In genomic region chr11:104537945-104538555, GRCm38 (mm10) we compare ENCODE assay signal across 28 mouse cellular contexts. TPM values are rescaled to one million over a fixed set of nuclear protein-coding genes. Genes with fewer than 3 reads are reported as not detected.
DNase-seq lines count a peak whose midpoint lies in the region; ATAC-seq and TF ChIP-seq lines count a peak whose summit lies in the region.
"Had no signal": no experiment of that assay in that cellular context is flagged by ENCODE, and none has a peak within 500 bp of the region (broad histone marks: within the 10 kb centered on the region; RNA-seq: fewer than 3 reads in every experiment).

No protein-coding gene starts in this region.

- TF ChIP-seq CTCF in liver, embryonic 14.5 days (IDR thresholded peaks at IDR 0.05; ENCODE audit: low read depth), result no peak
- TF ChIP-seq CTCF in liver, postnatal 0 days (IDR thresholded peaks at IDR 0.05; ENCODE audit: low read depth), result no peak

- H3K9me3 ChIP-seq in liver, embryonic 11.5 days (ENCODE audit: control insufficient read depth, low read length), result no peaks in the 10 kb centered on the region
- no peaks in the 10 kb centered on the region for H3K9me3 ChIP-seq in liver, embryonic 14.5 days (ENCODE audit: control insufficient read depth, low read length)
- no peaks in the 10 kb centered on the region for H3K9me3 ChIP-seq in liver, postnatal 0 days (ENCODE audit: low read length)
- no peaks in the 10 kb centered on the region for H3K9me3 ChIP-seq in midbrain, embryonic 15.5 days
- H3K9me3 ChIP-seq: embryonic facial prominence, embryonic 12.5 days; embryonic facial prominence, embryonic 15.5 days; forebrain, embryonic 12.5 days; forebrain, embryonic 15.5 days; heart, embryonic 10.5 days; heart, embryonic 13.5 days had no signal

- peaks cover 7% of the 10 kb centered on the region for H3K36me3 ChIP-seq in liver, embryonic 11.5 days (ENCODE audit: control insufficient read depth, insufficient read depth, low read length)
- peaks cover 24% of the 10 kb centered on the region for H3K36me3 ChIP-seq in liver, embryonic 14.5 days (replicated peaks; ENCODE audit: control insufficient read depth, insufficient read depth, low read depth)
- H3K36me3 ChIP-seq in liver, postnatal 0 days (replicated peaks; ENCODE audit: insufficient read depth, low read length), result peaks cover 33% of the 10 kb centered on the region
- H3K36me3 ChIP-seq in midbrain, embryonic 15.5 days (replicated peaks), result peaks cover 14% of the 10 kb centered on the region

- no peak overlapping the region for H3K4me3 ChIP-seq in liver, embryonic 11.5 days (ENCODE audit: low read depth, low read length)
- H3K4me3 ChIP-seq in liver, embryonic 14.5 days (ENCODE audit: insufficient read depth in 1 of 2, low read depth in 2 of 2, low read length in 2 of 2), result no peak overlapping the region
- no peak overlapping the region for H3K4me3 ChIP-seq in liver, postnatal 0 days (ENCODE audit: low read depth, low read length)
- no peak overlapping the region for H3K4me3 ChIP-seq in midbrain, embryonic 15.5 days
- H3K4me3 ChIP-seq: embryonic facial prominence, embryonic 12.5 days; embryonic facial prominence, embryonic 15.5 days; forebrain, embryonic 12.5 days; forebrain, embryonic 15.5 days; gastrocnemius, adult 2 months; heart, adult 2 months; heart, embryonic 10.5 days; heart, embryonic 13.5 days had no signal

- peak overlapping the region; percentile 19; the same call in 1 of the 2 replicates for H3K4me2 ChIP-seq in liver, embryonic 11.5 days
- peak overlapping the region; percentile 31; the same call in 1 of the 2 replicates for H3K4me2 ChIP-seq in liver, embryonic 14.5 days (ENCODE audit: low read depth)
- no peak overlapping the region for H3K4me2 ChIP-seq in liver, postnatal 0 days (ENCODE audit: low read depth, low read length)
- no peak overlapping the region for H3K4me2 ChIP-seq in midbrain, embryonic 15.5 days
- H3K4me2 ChIP-seq: embryonic facial prominence, embryonic 12.5 days; embryonic facial prominence, embryonic 15.5 days; forebrain, embryonic 12.5 days; forebrain, embryonic 15.5 days; heart, embryonic 13.5 days; hindbrain, embryonic 14.5 days had no signal

- no peak overlapping the region for H3K9ac ChIP-seq in liver, embryonic 11.5 days (ENCODE audit: low read depth, low read length)
- H3K9ac ChIP-seq in liver, embryonic 14.5 days (replicated peaks), result no peak overlapping the region
- no peak overlapping the region for H3K9ac ChIP-seq in liver, postnatal 0 days (replicated peaks)
- H3K9ac ChIP-seq in midbrain, embryonic 15.5 days, result no peak overlapping the region
- H3K9ac ChIP-seq: embryonic facial prominence, embryonic 12.5 days; embryonic facial prominence, embryonic 15.5 days; forebrain, embryonic 12.5 days; forebrain, embryonic 15.5 days; heart, embryonic 13.5 days; hindbrain, embryonic 14.5 days had no signal

- peaks cover 23% of the 10 kb centered on the region for H3K4me1 ChIP-seq in liver, embryonic 11.5 days (replicated peaks; ENCODE audit: control insufficient read depth, insufficient read depth, low read length)
- H3K4me1 ChIP-seq in liver, embryonic 14.5 days (replicated peaks; ENCODE audit: control insufficient read depth in 2 of 2, insufficient read depth in 2 of 2, low read length in 1 of 2), result peaks cover 7 to 26% of the 10 kb centered on the region in 2 experiments
- H3K4me1 ChIP-seq in liver, postnatal 0 days (ENCODE audit: insufficient read depth), result peaks cover 3% of the 10 kb centered on the region
- no peaks in the 10 kb centered on the region for H3K4me1 ChIP-seq in midbrain, embryonic 15.5 days
- H3K4me1 ChIP-seq: embryonic facial prominence, embryonic 12.5 days; embryonic facial prominence, embryonic 15.5 days; forebrain, embryonic 12.5 days; forebrain, embryonic 15.5 days had no signal

- no peak for DNase-seq in liver, embryonic 11.5 days (ENCODE audit: low spot score)
- DNase-seq in liver, result no peak
- peak in 1 of 3 experiments; percentile 19 for DNase-seq in liver, embryonic 14.5 days (ENCODE audit: low read depth in 3 of 3, low spot score in 3 of 3)
- no peak for DNase-seq in liver, postnatal 0 days
- no peak for DNase-seq in heart, adult 11 months
- DNase-seq in spleen, postnatal 4 days (ENCODE audit: low spot score in 2 of 2), result no peak
- DNase-seq: adrenal gland, postnatal 10 days; adrenal gland, postnatal 36 days; cerebellum, adult 11 months; cerebellum, adult 2 months; cerebellum, adult 9-11 months; cerebellum, postnatal 25 days; gastrocnemius, adult 2 months; gastrocnemius, postnatal 25 days; heart, adult 2 months; heart, postnatal 14 days; heart, postnatal 4 days had no signal

- H3K27me3 ChIP-seq in liver, embryonic 11.5 days (replicated peaks; ENCODE audit: control insufficient read depth, insufficient read depth, low read length), result no peaks in the 10 kb centered on the region
- no peaks in the 10 kb centered on the region for H3K27me3 ChIP-seq in liver, embryonic 14.5 days (ENCODE audit: control insufficient read depth, insufficient read depth, low read length)
- no peaks in the 10 kb centered on the region for H3K27me3 ChIP-seq in liver, postnatal 0 days (ENCODE audit: insufficient read depth, low read length)
- no peaks in the 10 kb centered on the region for H3K27me3 ChIP-seq in midbrain, embryonic 15.5 days (replicated peaks)
- H3K27me3 ChIP-seq: embryonic facial prominence, embryonic 12.5 days; embryonic facial prominence, embryonic 15.5 days; forebrain, embryonic 12.5 days; forebrain, embryonic 15.5 days; heart, embryonic 13.5 days; Patski had no signal

- ATAC-seq in liver, embryonic 11.5 days (replicated peaks; ENCODE audit: low FRiP score), result peak; percentile 67
- peak; percentile 64; the same call in 1 of the 2 replicates for ATAC-seq in liver, embryonic 14.5 days (ENCODE audit: insufficient read depth)
- no peak for ATAC-seq in liver, postnatal 0 days
- ATAC-seq in midbrain, embryonic 15.5 days (replicated peaks), result no peak
- no peak for ATAC-seq in cerebellum, adult (ENCODE audit: insufficient number of reproducible peaks, low FRiP score, low TSS enrichment)
- ATAC-seq: forebrain, embryonic 15.5 days; hindbrain, postnatal 0 days; Patski had no signal

- WGBS in liver, embryonic 11.5 days, result 68% methylated on average over 2 of the region's 2 CpGs
- WGBS in liver, embryonic 14.5 days (ENCODE audit: insufficient replicate concordance), result 15% methylated on average over 2 of the region's 2 CpGs
- 56% methylated on average over 2 of the region's 2 CpGs for WGBS in liver, postnatal 0 days (ENCODE audit: insufficient replicate concordance)
- 99% methylated on average over 2 of the region's 2 CpGs for WGBS in midbrain, embryonic 15.5 days

- no peak overlapping the region; the same call in 1 of the 2 replicates for H3K27ac ChIP-seq in liver, embryonic 11.5 days (ENCODE audit: low read depth, low read length)
- H3K27ac ChIP-seq in liver, embryonic 14.5 days, result no peak overlapping the region
- no peak overlapping the region for H3K27ac ChIP-seq in liver, postnatal 0 days (ENCODE audit: low read depth)
- no peak overlapping the region for H3K27ac ChIP-seq in midbrain, embryonic 15.5 days
- H3K27ac ChIP-seq: embryonic facial prominence, embryonic 12.5 days; embryonic facial prominence, embryonic 15.5 days; forebrain, embryonic 12.5 days; forebrain, embryonic 15.5 days; gastrocnemius, adult 2 months; heart, adult 2 months; heart, embryonic 10.5 days; heart, embryonic 13.5 days; hindbrain, embryonic 14.5 days; hindbrain, postnatal 0 days had no signal

- TF ChIP-seq EP300 in liver, embryonic 14.5 days (IDR thresholded peaks at IDR 0.05; ENCODE audit: low read depth), result peak; percentile 72
- TF ChIP-seq EP300 in liver, postnatal 0 days (IDR thresholded peaks at IDR 0.05; ENCODE audit: low read depth), result peak; percentile 52; the same call in 1 of the 2 replicates

RNA-seq across cellular contexts. Expression of gene Cdc27, which starts 12.4 kb away (rescaled TPM):
- polyA plus RNA-seq in liver, embryonic 11.5 days (2014; fragmentation: Nextera tagmentation; extraction: Ambion mirVana), result 41.6 and 45.9 TPM in 2 replicates
- 8.1 and 12.1 TPM in 2 replicates for polyA plus RNA-seq in liver, embryonic 14.5 days (2012; rRNA removed)
- 20.0 and 23.8 TPM in 2 replicates for polyA plus RNA-seq in liver, embryonic 14.5 days (2014; fragmentation: Nextera tagmentation; extraction: Ambion mirVana)
- 12.3 and 13.8 TPM in 2 replicates for polyA plus RNA-seq in liver, postnatal 0 days (2015; fragmentation: Nextera tagmentation; extraction: Ambion mirVana)
- 34.7 and 41.4 TPM in 2 replicates for polyA plus RNA-seq in midbrain, embryonic 15.5 days (2015; fragmentation: Nextera tagmentation; extraction: Ambion mirVana)

RNA-seq across cellular contexts. Expression of gene Myl4, which starts 12.4 kb away (rescaled TPM):
- polyA plus RNA-seq in liver, embryonic 11.5 days (2014; fragmentation: Nextera tagmentation; extraction: Ambion mirVana), result 11.9 and 30.4 TPM in 2 replicates
- 0.45 and 0.50 TPM in 2 replicates for polyA plus RNA-seq in liver, embryonic 14.5 days (2012; rRNA removed)
- 0.51 and 0.63 TPM in 2 replicates for polyA plus RNA-seq in liver, embryonic 14.5 days (2014; fragmentation: Nextera tagmentation; extraction: Ambion mirVana)
- 8.1 and 8.3 TPM in 2 replicates for polyA plus RNA-seq in liver, postnatal 0 days (2015; fragmentation: Nextera tagmentation; extraction: Ambion mirVana)
- 2.6 and 6.2 TPM in 2 replicates for polyA plus RNA-seq in midbrain, embryonic 15.5 days (2015; fragmentation: Nextera tagmentation; extraction: Ambion mirVana)

Comparison
In these comparisons a context has a peak if more than half of its experiments do, and no peak if none do; other contexts are left out.
1. ATAC-seq: peak in liver, embryonic 11.5 days (single experiment) and liver, embryonic 14.5 days (single experiment); none in liver, postnatal 0 days (single experiment), midbrain, embryonic 15.5 days (single experiment) and cerebellum, adult (single experiment).
2. H3K4me2 ChIP-seq: peak in liver, embryonic 11.5 days (single experiment) and liver, embryonic 14.5 days (single experiment); none in liver, postnatal 0 days (single experiment) and midbrain, embryonic 15.5 days (single experiment).